Mouse (Mus musculus) heart, postnatal 0 days (tissue): ENCODE results near the gene Mvp. TPM values are rescaled to one million over a fixed set of nuclear protein-coding genes. Genes with fewer than 3 reads are reported as not detected.

Experiments
- ATAC-seq: fragments of 200-750 bp; cut with Nextera tagmentation; 2 replicates; pipeline ENCODE4 v1.8.0; 2017; ENCODE audit warnings: low read depth, moderate number of reproducible peaks, moderate library complexity; ENCODE audit not compliant: insufficient read depth
- DNase-seq: peaks from one replicate; pipeline ENCODE4 v3.0.0-alpha.2; 2016; ENCODE audit warnings: low spot score
- H3K27ac ChIP-seq: fragments of 300-500 bp; sonication (generic); 2 replicates; pipeline ENCODE4 v1.5.1; 2014; ENCODE audit warnings: low read depth, mild to moderate bottlenecking
- H3K27me3 ChIP-seq: fragments of 300-500 bp; sonication (generic); 2 replicates; pipeline ENCODE4 v1.6.1; 2014; ENCODE audit warnings: low read length, mixed read lengths; ENCODE audit not compliant: control insufficient read depth, insufficient read depth
- H3K36me3 ChIP-seq: fragments of 300-500 bp; sonication (generic); replicated peaks from 2 replicates; pipeline ENCODE4 v1.6.1; 2014; ENCODE audit warnings: low read length, mixed read lengths; ENCODE audit not compliant: control insufficient read depth, insufficient read depth
- H3K4me1 ChIP-seq: fragments of 300-500 bp; sonication (generic); 2 replicates; pipeline ENCODE4 v1.6.1; 2014; ENCODE audit warnings: antibody characterized with exemption; ENCODE audit not compliant: control insufficient read depth, insufficient read depth
- H3K4me2 ChIP-seq: fragments of 300-500 bp; sonication (generic); 2 replicates; pipeline ENCODE4 v1.6.1; 2014; ENCODE audit warnings: low read depth, mild to moderate bottlenecking, low read length, moderate library complexity
- H3K4me3 ChIP-seq: fragments of 300-500 bp; sonication (generic); 2 replicates; pipeline ENCODE4 v1.5.1; 2014; ENCODE audit warnings: low read depth, low read length
- H3K9ac ChIP-seq: fragments of 300-500 bp; sonication (generic); replicated peaks from 2 replicates; pipeline ENCODE4 v1.6.1; 2014; ENCODE audit warnings: low read depth, low read length, mixed read lengths
- H3K9me3 ChIP-seq: fragments of 300-500 bp; sonication (generic); replicated peaks from 2 replicates; pipeline ENCODE4 v1.6.1; 2016; ENCODE audit warnings: low read length; ENCODE audit not compliant: control insufficient read depth
- CTCF ChIP-seq: IDR thresholded peaks from 2 replicates; pipeline ENCODE4 v1.5.1; 2016; ENCODE audit warnings: antibody characterized with exemption, control low read depth, low read depth
- EP300 ChIP-seq: IDR thresholded peaks from 2 replicates; pipeline ENCODE4 v1.6.1; 2016; ENCODE audit warnings: antibody characterized with exemption, low read depth
- WGBS: fragments of 180-500 bp; shearing (Covaris S2); extraction: QIAGEN DNeasy Blood & Tissue Kit; methylation state at CpG from one replicate; pipeline ENCODE4 v1.1.7; 2014; 5-methylcytosine and 5-hydroxymethylcytosine counted together
- polyA plus RNA-seq: library from polyadenylated mRNA; unstranded; fragments of >200 nt; fragmentation: Nextera tagmentation; extraction: Ambion mirVana; gene quantifications from 2 replicates; pipeline ENCODE4 v1.2.1, GENCODE M21; 2015
- total RNA-seq: library from RNA; depleted of rRNA; stranded (reverse); fragments of >200 nt; gene quantifications from 2 replicates; pipeline ENCODE4 v1.2.3, GENCODE M21; 2014; ENCODE audit warnings: low replicate concordance

Gene Mvp
- total and polyA plus RNA-seq, 2 experiments from 2014 or later: 17.4 to 32.5 TPM

DNA sequence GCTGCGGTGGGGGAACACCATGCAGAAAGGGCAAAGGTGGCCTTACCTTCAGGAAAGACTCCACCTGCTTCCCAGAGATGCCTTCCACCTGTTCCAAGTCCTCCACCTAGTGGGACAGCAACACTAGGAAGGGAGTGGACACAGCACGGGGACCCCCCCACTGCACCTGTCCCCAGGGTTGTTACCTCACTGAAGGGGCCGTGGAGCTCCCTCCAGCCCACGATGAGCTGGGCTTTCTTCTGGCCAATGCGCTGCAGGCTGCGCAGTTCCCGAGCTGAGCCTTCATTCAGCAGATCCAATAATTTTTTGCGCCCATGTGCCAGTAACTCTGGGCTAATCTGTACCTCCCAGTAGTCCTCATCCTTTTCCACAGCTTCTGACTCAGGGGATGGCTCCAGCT is 13.5 kb upstream of the Mvp start:
- peaks cover 53% of the 10 kb centered on the region for H3K36me3 ChIP-seq
- H3K4me3 ChIP-seq: peak overlapping the region; percentile 91
- H3K9me3 ChIP-seq: no peaks in the 10 kb centered on the region
- peaks cover 25% of the 10 kb centered on the region for H3K4me1 ChIP-seq
- DNase-seq (no peak), ATAC-seq (no peak)
- TF ChIP-seq CTCF (no peak), EP300 (no peak)
- peak overlapping the region; percentile 99 for H3K27ac ChIP-seq
- H3K4me2 ChIP-seq: peak overlapping the region; percentile 96
- peak overlapping the region; percentile 80 for H3K9ac ChIP-seq
- WGBS: 58% methylated on average over 8 of the region's 8 CpGs
- H3K27me3 ChIP-seq: no peaks in the 10 kb centered on the region

GRCm38 (mm10) chr7:127026984-127027726 is 12.7 kb upstream of the Mvp start, which contains the start of gene Maz:
Maz (minus strand) TSS chr7:127027037.
- peaks cover 53% of the 10 kb centered on the region for H3K36me3 ChIP-seq

GRCm38 (mm10) chr7:127026616-127026983 is 12.2 kb upstream of the Mvp start:
- Histone ChIP-seq H3K9ac (peak overlapping the region; percentile 93), H3K4me2 (peak overlapping the region; percentile 96), H3K27ac (peak overlapping the region; percentile 99), H3K27me3 (no peaks in the 10 kb centered on the region), H3K36me3 (peaks cover 52% of the 10 kb centered on the region), H3K9me3 (no peaks in the 10 kb centered on the region), H3K4me3 (peak overlapping the region; percentile 91), H3K4me1 (peaks cover 26% of the 10 kb centered on the region)
- TF ChIP-seq CTCF (no peak), EP300 (no peak)
- WGBS: 0% methylated on average over 2 of the region's 48 CpGs
- peak; percentile 13 for ATAC-seq
- DNase-seq: no peak

More at GRCm38 (mm10) chr7:127026984-127027726, 12.7 kb upstream of the Mvp start, which contains the start of gene Maz:
- under 1% methylated on average over 50 of the region's 63 CpGs for WGBS
- Histone ChIP-seq H3K27ac (peak within 1 kb of the TSS; percentile 99), H3K27me3 (no peaks in the 10 kb centered on the region), H3K4me1 (peaks cover 25% of the 10 kb centered on the region), H3K4me3 (peak within 1 kb of the TSS; percentile 91), H3K9ac (peak within 1 kb of the TSS; percentile 93), H3K4me2 (peak within 1 kb of the TSS; percentile 96), H3K9me3 (no peaks in the 10 kb centered on the region)
- peak; percentile 99 for DNase-seq
- TF ChIP-seq EP300 (peak; percentile 96), CTCF (no peak)
- ATAC-seq: peak; percentile 88

DNA sequence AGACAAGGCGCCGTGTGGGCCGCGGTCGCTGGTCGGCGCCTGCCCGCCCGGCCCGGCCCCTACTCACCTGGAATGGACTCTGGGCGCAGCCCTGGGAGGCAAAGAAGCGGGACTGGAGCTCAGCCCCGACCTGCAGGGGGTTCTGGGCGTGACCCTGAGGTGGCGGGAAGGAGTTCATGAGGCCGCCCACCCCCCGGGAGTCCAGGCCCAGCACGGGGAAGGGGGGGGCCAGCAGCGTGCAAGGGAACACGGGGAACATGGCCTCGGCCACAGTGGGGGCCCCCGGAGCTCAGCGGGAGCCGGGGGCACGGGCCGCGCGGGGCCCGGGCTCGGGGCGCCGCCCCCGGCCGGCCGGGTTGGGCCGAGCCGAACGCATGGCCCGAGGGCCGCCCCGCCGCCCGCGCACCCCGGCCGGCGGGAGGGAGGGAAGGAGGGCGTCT is 11.8 kb upstream of the Mvp start:
- peak overlapping the region; percentile 91 for H3K4me3 ChIP-seq
- peaks cover 30% of the 10 kb centered on the region for H3K4me1 ChIP-seq
- peak overlapping the region; percentile 96 for H3K4me2 ChIP-seq
- TF ChIP-seq CTCF: no peak
- no peak for TF ChIP-seq EP300
- peak overlapping the region; percentile 99 for H3K27ac ChIP-seq
- WGBS: under 1% methylated on average over 26 of the region's 48 CpGs
- H3K9me3 ChIP-seq: no peaks in the 10 kb centered on the region
- H3K36me3 ChIP-seq: peaks cover 48% of the 10 kb centered on the region
- H3K27me3 ChIP-seq: no peaks in the 10 kb centered on the region
- ATAC-seq: peak; percentile 9
- H3K9ac ChIP-seq: peak overlapping the region; percentile 93
- DNase-seq: peak; percentile 63

DNA sequence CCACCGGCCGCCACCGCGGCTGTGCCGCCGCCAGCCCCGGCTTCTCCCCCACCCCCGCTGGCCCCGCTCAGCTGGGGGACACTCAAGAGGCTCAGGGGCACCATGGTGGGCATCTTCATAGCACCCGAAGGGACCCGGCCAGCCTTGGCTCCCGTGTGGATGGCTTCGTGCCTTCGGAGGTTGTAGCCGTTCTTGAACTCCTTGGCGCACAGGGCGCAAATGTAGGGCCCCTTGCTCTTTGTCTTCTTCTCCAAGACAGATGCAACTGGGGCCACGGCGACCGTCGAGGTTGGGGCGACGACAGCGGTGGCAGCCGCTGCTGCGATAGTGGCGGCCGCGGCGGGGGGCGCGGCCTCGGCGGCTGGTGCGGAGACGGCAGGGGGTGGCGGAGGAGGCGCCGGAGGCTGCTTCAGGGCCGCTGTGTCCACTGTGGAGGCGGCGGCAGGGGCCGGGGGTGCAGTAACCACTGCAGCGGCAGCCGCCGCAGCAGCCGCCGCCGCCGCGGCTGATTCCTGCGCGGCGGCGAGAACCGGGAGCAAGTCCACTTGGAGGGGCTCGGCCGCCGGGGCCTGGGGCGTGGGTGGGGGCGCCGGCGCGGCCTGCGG is 11.2 kb upstream of the Mvp start:
- peaks cover 35% of the 10 kb centered on the region for H3K4me1 ChIP-seq

More for the DNA sequence above, 11.2 kb upstream of the Mvp start:
- WGBS: under 1% methylated on average over 58 of the region's 65 CpGs
- H3K9me3 ChIP-seq: no peaks in the 10 kb centered on the region
- DNase-seq (no peak), ATAC-seq (no peak)
- peak overlapping the region; percentile 93 for H3K9ac ChIP-seq
- H3K27ac ChIP-seq: peak overlapping the region; percentile 99
- H3K4me3 ChIP-seq: peak overlapping the region; percentile 91
- peak overlapping the region; percentile 96 for H3K4me2 ChIP-seq
- H3K27me3 ChIP-seq: no peaks in the 10 kb centered on the region
- H3K36me3 ChIP-seq: peaks cover 43% of the 10 kb centered on the region
- TF ChIP-seq EP300 (no peak), CTCF (no peak)
